Mouse (Mus musculus) heart, embryonic 16.5 days (tissue): ENCODE data around the gene Slc13a3. TPM values are rescaled to one million over a fixed set of nuclear protein-coding genes. Genes with fewer than 3 reads are reported as not detected.

Experiments
- ATAC-seq: fragments of 200-750 bp; cut with Nextera tagmentation; replicated peaks from 2 replicates; pipeline ENCODE4 v1.8.0; 2017; ENCODE audit warnings: moderate number of reproducible peaks; ENCODE audit not compliant: insufficient read depth, low FRiP score; ENCODE audit errors: extremely low read depth
- H3K27ac ChIP-seq: fragments of 300-500 bp; sonication (generic); 2 replicates; pipeline ENCODE4 v1.5.1; 2014; ENCODE audit warnings: mild to moderate bottlenecking, low read length, control low read depth, moderate library complexity
- H3K27me3 ChIP-seq: fragments of 300-500 bp; sonication (generic); 2 replicates; pipeline ENCODE4 v1.6.1; 2014; ENCODE audit warnings: low read length, mixed read lengths; ENCODE audit not compliant: control insufficient read depth, insufficient read depth
- H3K36me3 ChIP-seq: fragments of 300-500 bp; sonication (generic); 2 replicates; pipeline ENCODE4 v1.6.1; 2014; ENCODE audit not compliant: control insufficient read depth, insufficient read depth
- H3K4me1 ChIP-seq: fragments of 300-500 bp; sonication (generic); 2 replicates; pipeline ENCODE4 v1.6.1; 2014; ENCODE audit warnings: low read length, mixed read lengths; ENCODE audit not compliant: control insufficient read depth, insufficient read depth
- H3K4me2 ChIP-seq: fragments of 300-500 bp; sonication (generic); 2 replicates; pipeline ENCODE4 v1.6.1; 2014; ENCODE audit warnings: low read depth, mild to moderate bottlenecking, control low read depth, low read length
- H3K4me3 ChIP-seq: fragments of 300-500 bp; sonication (generic); 2 replicates; pipeline ENCODE4 v1.5.1; 2014; ENCODE audit warnings: mild to moderate bottlenecking, control low read depth, low read length
- H3K9ac ChIP-seq: fragments of 300-500 bp; sonication (generic); 2 replicates; pipeline ENCODE4 v1.6.1; 2014; ENCODE audit warnings: low read length, control low read depth
- H3K9me3 ChIP-seq: fragments of 300-500 bp; sonication (generic); replicated peaks from 2 replicates; pipeline ENCODE4 v1.6.1; 2016; ENCODE audit warnings: low read length; ENCODE audit not compliant: control insufficient read depth
- WGBS: fragments of 180-500 bp; shearing (Covaris S2); extraction: QIAGEN DNeasy Blood & Tissue Kit; methylation state at CpG from one replicate; pipeline ENCODE4 v1.1.7; 2014; 5-methylcytosine and 5-hydroxymethylcytosine counted together
- polyA plus RNA-seq: library from polyadenylated mRNA; unstranded; fragments of >200 nt; fragmentation: Nextera tagmentation; extraction: Ambion mirVana; gene quantifications from 2 replicates; pipeline ENCODE4 v1.2.1, GENCODE M21; 2015

Slc13a3 gene
- polyA plus RNA-seq, 1 experiment from 2014 or later: 0.25 TPM

GRCm38 (mm10) chr2:165486401-165486800 lies 13.4 kb upstream of the Slc13a3 start:
- Histone ChIP-seq H3K4me2 (no peak overlapping the region), H3K9me3 (no peaks in the 10 kb centered on the region), H3K4me3 (no peak overlapping the region), H3K27me3 (no peaks in the 10 kb centered on the region), H3K9ac (no peak overlapping the region), H3K4me1 (peaks cover 6% of the 10 kb centered on the region; the same call in 1 of the 2 replicates), H3K27ac (no peak overlapping the region), H3K36me3 (peaks cover 10% of the 10 kb centered on the region)
- WGBS: 69% methylated on average over 5 of the region's 5 CpGs
- ATAC-seq: no peak

- H3K36me3 ChIP-seq: peaks cover 9% of the 10 kb centered on the region
- H3K27me3 ChIP-seq: no peaks in the 10 kb centered on the region
- peaks cover 6% of the 10 kb centered on the region; the same call in 1 of the 2 replicates for H3K4me1 ChIP-seq
- no peak overlapping the region for H3K4me3 ChIP-seq
- no peak overlapping the region for H3K4me2 ChIP-seq
- H3K9me3 ChIP-seq: no peaks in the 10 kb centered on the region
- 62% methylated on average over 3 of the region's 3 CpGs for WGBS
- H3K27ac ChIP-seq: no peak overlapping the region
- no peak overlapping the region for H3K9ac ChIP-seq
- ATAC-seq: no peak
These were observed 12.8 kb upstream of the Slc13a3 start for GRCm38 (mm10) chr2:165485826-165486225.

- H3K9ac ChIP-seq: no peak overlapping the region
- WGBS: 45% methylated on average over 6 of the region's 6 CpGs
- no peaks in the 10 kb centered on the region for H3K36me3 ChIP-seq
- H3K9me3 ChIP-seq: no peaks in the 10 kb centered on the region
- peaks cover 6% of the 10 kb centered on the region; the same call in 1 of the 2 replicates for H3K4me1 ChIP-seq
- no peak overlapping the region for H3K27ac ChIP-seq
- H3K27me3 ChIP-seq: no peaks in the 10 kb centered on the region
- H3K4me3 ChIP-seq: no peak overlapping the region
- no peak for ATAC-seq
- no peak overlapping the region for H3K4me2 ChIP-seq
These were observed 11.1 kb upstream of the Slc13a3 start for GRCm38 (mm10) chr2:165484152-165484551.

- 52% methylated on average over 8 of the region's 8 CpGs for WGBS
- peaks cover 5% of the 10 kb centered on the region; the same call in 1 of the 2 replicates for H3K4me1 ChIP-seq
- H3K9me3 ChIP-seq: no peaks in the 10 kb centered on the region
- H3K4me3 ChIP-seq: no peak overlapping the region
- H3K36me3 ChIP-seq: no peaks in the 10 kb centered on the region
- no peak for ATAC-seq
- no peak overlapping the region for H3K9ac ChIP-seq
- no peaks in the 10 kb centered on the region for H3K27me3 ChIP-seq
- no peak overlapping the region for H3K4me2 ChIP-seq
- no peak overlapping the region for H3K27ac ChIP-seq
These were observed 9.0 kb upstream of the Slc13a3 start for GRCm38 (mm10) chr2:165482003-165482402.

GRCm38 (mm10) chr2:165475850-165476249 lies 2.8 kb upstream of the Slc13a3 start:
- Histone ChIP-seq H3K4me1 (no peaks in the 10 kb centered on the region), H3K4me3 (no peak overlapping the region), H3K9ac (no peak overlapping the region), H3K9me3 (no peaks in the 10 kb centered on the region), H3K27me3 (peaks cover 28% of the 10 kb centered on the region), H3K4me2 (no peak overlapping the region), H3K36me3 (no peaks in the 10 kb centered on the region), H3K27ac (no peak overlapping the region)
- ATAC-seq: no peak
- WGBS: 61% methylated on average over 5 of the region's 5 CpGs

- Histone ChIP-seq H3K27me3 (peaks cover 28% of the 10 kb centered on the region), H3K4me3 (no peak overlapping the region)
- 78% methylated on average over 7 of the region's 7 CpGs for WGBS
These were observed 2.4 kb upstream of the Slc13a3 start for GRCm38 (mm10) chr2:165475412-165475811.

GRCm38 (mm10) chr2:165471943-165472342 lies 1.1 kb downstream of the Slc13a3 start:
- WGBS: 67% methylated on average over 11 of the region's 11 CpGs
- Histone ChIP-seq H3K4me1 (no peaks in the 10 kb centered on the region), H3K27ac (no peak overlapping the region), H3K4me2 (no peak overlapping the region), H3K9ac (no peak overlapping the region), H3K9me3 (no peaks in the 10 kb centered on the region), H3K36me3 (no peaks in the 10 kb centered on the region), H3K27me3 (peaks cover 28% of the 10 kb centered on the region), H3K4me3 (no peak overlapping the region)
- ATAC-seq: no peak

More at GRCm38 (mm10) chr2:165475412-165475811, 2.4 kb upstream of the Slc13a3 start:
- no peak overlapping the region for H3K27ac ChIP-seq
- no peaks in the 10 kb centered on the region for H3K9me3 ChIP-seq
- H3K36me3 ChIP-seq: no peaks in the 10 kb centered on the region
- ATAC-seq: no peak
- H3K4me1 ChIP-seq: no peaks in the 10 kb centered on the region
- H3K9ac ChIP-seq: no peak overlapping the region
- H3K4me2 ChIP-seq: no peak overlapping the region

GRCm38 (mm10) chr2:165470167-165470566 lies 2.9 kb downstream of the Slc13a3 start:
- Histone ChIP-seq H3K27me3 (peaks cover 26% of the 10 kb centered on the region), H3K9ac (no peak overlapping the region), H3K4me2 (no peak overlapping the region), H3K9me3 (no peaks in the 10 kb centered on the region), H3K36me3 (no peaks in the 10 kb centered on the region), H3K4me3 (no peak overlapping the region), H3K27ac (no peak overlapping the region), H3K4me1 (no peaks in the 10 kb centered on the region)
- 27% methylated on average over 5 of the region's 5 CpGs for WGBS
- no peak for ATAC-seq

GRCm38 (mm10) chr2:165467824-165468452 lies 5.1 kb downstream of the Slc13a3 start:
- no peaks in the 10 kb centered on the region for H3K4me1 ChIP-seq
- no peaks in the 10 kb centered on the region for H3K9me3 ChIP-seq
- no peak overlapping the region for H3K9ac ChIP-seq
- H3K27ac ChIP-seq: no peak overlapping the region
- ATAC-seq: no peak; the same call in 1 of the 2 replicates
- H3K4me2 ChIP-seq: no peak overlapping the region
- H3K4me3 ChIP-seq: no peak overlapping the region
- WGBS: 43% methylated on average over 15 of the region's 15 CpGs
- peaks cover 18% of the 10 kb centered on the region for H3K27me3 ChIP-seq
- H3K36me3 ChIP-seq: no peaks in the 10 kb centered on the region
